Mouse (Mus musculus) liver, postnatal 0 days (tissue): ENCODE results near the gene Cfap20.
A peak's percentile ranks its signal among the peaks of the same experiment; 100 is the strongest.

Source experiments
- CTCF ChIP-seq: sonication (generic); IDR thresholded peaks from 2 replicates; pipeline ENCODE4 v1.5.1; 2016; ENCODE audit warnings: antibody characterized with exemption, low read depth
- EP300 ChIP-seq: IDR thresholded peaks from 2 replicates; pipeline ENCODE4 v1.6.1; 2016; ENCODE audit warnings: antibody characterized with exemption, low read depth, mild to moderate bottlenecking

- TF ChIP-seq CTCF (peak; percentile 26), EP300 (no peak)
Measured at GRCm38 (mm10) chr8:95452518-95452917, 17.8 kb upstream of the Cfap20 start.
